Mouse (Mus musculus) left cerebral cortex, postnatal 14 days (tissue): ENCODE data around the gene Ndrg3. TPM values are rescaled to one million over a fixed set of nuclear protein-coding genes. Genes with fewer than 3 reads are reported as not detected.
A peak's percentile ranks its signal among the peaks of the same experiment; 100 is the strongest.

Experiments used
- DNase-seq, 2 experiments: peaks; one replicate each; pipeline ENCODE4 v3.0.0; 2021 to 2022; ENCODE audit warnings: low spot score in 2 of 2, mixed read lengths in 1 of 2
- intact Hi-C: fragments of 180-260 bp; cut with DNase I; formaldehyde crosslinking; loops from one replicate; pipeline ENCODE4 v1.15.1; 2025
- long read RNA-seq, 2 experiments: library from polyadenylated mRNA; stranded (forward); transcript quantifications; one replicate each; pipeline ENCODE4 v2.0.0; 2021
- total RNA-seq, 2 experiments: library from RNA; stranded (reverse); gene quantifications; 2 replicates each; pipeline ENCODE4 v1.2.3; 2021

The Ndrg3 gene
- 100 to 1,000 TPM; 569 to 619 TPM for total RNA-seq
- long read RNA-seq, experiment 1, transcript Ndrg3-201 (17 exons, 2,612 nt): minor isoform, 49 of 1,094 reads
- long read RNA-seq, experiment 1, transcript Ndrg3-202 (16 exons, 2,586 nt): major isoform, 784 of 1,094 reads
- long read RNA-seq, experiment 1, partial matches to known transcripts: 97 of 1,094 reads
- long read RNA-seq, experiment 1, other reads (novel, unspliced or antisense): 164 of 1,094 reads
- long read RNA-seq, experiment 2, transcript Ndrg3-202 (16 exons, 2,586 nt): major isoform, 602 of 834 reads
- long read RNA-seq, experiment 2, transcript Ndrg3-201 (17 exons, 2,612 nt): minor isoform, 42 of 834 reads
- long read RNA-seq, experiment 2, partial matches to known transcripts: 64 of 834 reads
- long read RNA-seq, experiment 2, other reads (novel, unspliced or antisense): 126 of 834 reads

DNA sequence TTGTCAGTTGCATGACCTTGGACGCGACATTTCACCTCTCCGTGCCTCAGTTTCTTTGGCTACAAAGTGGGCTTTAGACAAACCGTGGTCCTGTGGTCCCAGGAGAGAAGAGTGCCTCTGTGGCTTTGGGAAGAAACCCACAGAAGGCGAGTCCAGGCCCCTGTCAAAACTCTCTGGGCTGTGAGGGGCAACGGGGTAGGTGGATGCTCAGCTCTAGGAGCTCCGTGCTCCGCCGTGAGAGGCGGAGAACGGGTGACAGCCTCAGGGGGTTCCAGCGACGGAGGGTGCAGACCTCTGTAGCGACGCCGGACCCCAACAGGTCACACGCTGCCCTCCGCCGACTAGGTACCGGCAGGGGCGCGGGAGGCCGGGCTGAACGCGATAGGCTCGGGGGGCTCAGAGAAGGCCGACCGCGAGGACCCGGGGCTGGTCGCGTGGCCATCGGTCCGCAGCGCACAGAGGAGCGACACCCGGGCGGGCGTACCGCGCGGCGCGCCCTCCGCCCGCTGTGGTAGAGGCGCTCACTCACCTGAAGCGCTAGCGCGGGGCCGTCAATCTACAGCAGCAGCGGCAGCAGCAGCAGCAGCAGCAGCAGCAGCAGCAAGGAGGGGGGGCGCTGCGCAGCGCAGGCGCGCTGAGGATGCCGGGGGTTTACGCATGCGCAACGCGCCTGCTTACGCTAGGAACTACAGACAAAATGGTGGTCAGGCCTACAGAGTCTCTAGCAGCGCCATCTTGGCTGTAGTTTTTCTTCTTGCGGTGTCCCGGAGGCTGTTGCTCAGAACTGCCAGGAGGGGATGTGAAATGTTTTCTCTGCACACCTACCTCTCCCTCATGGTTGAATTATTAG, at the start of gene Ndrg3:
Gene Ndrg3 (minus strand): TSS at position 587 of the 850 bp plus-strand sequence.
- intact Hi-C loops: loop anchor here (5.0 kb wide), 1 partner anchor 54 kb away; no protein-coding TSS in a partner anchor
- DNase-seq: peak; percentile 98 to 99

DNA sequence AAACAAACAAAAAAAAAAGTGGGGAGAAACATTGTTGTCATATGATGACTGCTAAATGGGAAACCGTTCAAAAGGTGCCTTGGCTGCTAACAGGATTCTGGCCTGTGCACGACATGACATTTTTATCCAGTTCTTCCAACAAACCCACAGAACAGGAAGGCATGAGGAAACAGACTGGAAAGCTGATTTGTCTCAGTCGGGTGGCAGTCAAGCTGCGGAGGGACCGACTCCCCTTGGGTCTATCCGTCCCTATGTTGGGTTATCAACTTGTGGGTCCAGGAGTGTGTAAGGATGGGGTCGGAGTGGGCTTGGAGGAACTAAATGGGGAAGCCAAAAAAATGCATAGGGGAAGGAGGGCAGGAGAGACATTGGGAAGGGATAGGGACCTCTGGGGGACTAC, 49.6 kb upstream of the Ndrg3 start:
- no peak for DNase-seq
- intact Hi-C loops: loop anchor here (5.0 kb wide), 1 partner anchor 36 kb away; the partner anchor contains the start of gene Soga1

DNA sequence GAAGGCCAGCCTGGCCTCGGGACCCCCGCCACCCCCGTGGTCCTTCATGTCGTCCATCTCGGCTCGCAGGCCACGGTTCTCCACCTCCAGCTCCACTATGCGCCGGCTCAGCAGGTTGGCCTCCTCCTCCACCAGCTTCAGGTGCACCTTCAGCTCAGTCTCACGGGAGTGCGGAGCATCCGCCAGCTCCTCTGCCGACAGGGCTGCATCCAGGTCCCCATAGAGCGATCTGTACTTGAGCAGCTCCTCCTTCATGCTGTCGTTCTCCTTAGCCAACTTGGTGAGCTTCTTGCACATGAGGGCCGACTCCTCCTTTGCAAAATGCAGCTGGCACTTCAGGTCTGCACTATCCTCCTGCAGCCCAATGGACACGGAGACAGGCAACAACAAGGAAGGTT, 48.8 kb upstream of the Ndrg3 start:
- intact Hi-C loops: loop anchor here (5.0 kb wide), 1 partner anchor 37 kb away; the partner anchor contains the start of gene Soga1
- DNase-seq: no peak

DNA sequence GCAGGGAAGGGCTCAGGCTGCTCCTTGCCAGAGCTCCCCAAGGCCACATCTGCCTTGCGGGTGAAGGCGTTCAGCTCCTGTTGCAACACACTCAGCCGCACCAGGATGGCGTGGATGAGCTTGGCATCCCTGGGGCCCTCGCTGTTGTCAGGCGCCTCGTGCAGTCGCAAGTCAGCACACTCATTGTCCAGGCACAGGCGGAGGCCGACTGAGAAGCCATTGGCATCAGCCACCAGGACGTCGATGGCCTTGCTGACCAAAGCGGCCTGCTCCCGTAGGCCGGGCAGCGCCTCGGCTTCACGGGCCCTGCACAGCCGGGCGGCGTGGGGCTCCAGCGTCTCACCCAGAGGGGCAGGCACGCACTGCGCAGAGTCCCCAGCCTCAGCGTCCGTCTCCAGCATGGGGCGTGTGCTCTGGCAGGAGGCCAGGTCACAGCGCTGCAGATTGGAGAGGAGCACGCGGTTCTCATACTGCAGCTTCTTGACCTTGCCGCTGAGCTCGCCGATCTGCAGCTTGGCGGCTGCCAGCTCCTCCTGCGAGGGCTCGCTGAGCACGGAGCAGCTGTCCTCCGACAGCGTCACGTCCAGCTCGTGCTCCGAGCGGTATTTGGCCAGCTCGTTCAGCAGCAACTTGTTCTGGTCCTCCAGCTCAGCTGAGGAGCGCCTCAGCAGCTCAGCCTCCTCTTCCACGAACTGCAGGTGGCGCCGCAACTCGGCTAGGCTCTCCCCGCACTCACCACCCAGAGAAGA, 48.2 kb upstream of the Ndrg3 start:
- DNase-seq: no peak
- intact Hi-C loops: loop anchor here (5.0 kb wide), 1 partner anchor 37 kb away; the partner anchor contains the start of gene Soga1

DNA sequence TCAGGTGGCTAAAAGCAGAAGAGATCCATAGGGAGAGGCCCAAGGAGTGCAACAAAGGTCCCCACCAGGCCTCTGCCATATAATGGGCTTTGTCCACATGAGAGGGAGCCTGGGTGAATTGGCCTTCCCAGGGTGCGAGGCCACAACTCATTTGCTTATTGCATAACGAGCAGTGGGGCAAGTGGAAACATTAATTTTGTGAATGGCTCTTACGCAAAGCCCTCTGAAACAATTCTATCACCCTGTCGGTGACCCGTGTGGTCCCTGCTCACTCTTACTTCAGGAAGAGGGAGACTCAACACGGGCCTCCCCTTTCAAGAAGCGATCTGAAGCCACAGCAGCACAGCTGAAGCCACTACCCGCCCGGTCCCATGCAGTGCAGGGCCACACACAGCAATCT, 45.4 kb upstream of the Ndrg3 start:
- no peak for DNase-seq
- intact Hi-C loops: no loop called here

DNA sequence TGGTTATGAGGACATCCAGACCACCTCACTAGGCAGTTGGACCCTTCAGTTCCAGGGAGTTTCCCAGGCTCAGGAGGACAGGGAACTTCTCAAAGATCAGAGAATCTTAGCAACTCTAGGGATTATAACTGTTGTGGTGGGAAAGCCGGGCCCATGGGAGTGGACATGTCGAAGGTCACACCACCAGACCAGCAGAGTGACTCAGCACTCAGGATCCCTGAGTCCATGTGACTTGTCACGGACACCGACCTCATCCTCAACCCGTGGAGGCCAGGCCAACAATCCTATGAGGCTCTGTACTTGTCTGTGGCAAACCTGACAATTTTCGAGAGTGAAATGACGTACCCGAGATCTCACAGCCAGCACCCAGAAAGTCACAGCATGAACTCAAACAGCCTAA, 44.5 kb upstream of the Ndrg3 start:
- no peak for DNase-seq
- intact Hi-C loops: no loop called here

DNA sequence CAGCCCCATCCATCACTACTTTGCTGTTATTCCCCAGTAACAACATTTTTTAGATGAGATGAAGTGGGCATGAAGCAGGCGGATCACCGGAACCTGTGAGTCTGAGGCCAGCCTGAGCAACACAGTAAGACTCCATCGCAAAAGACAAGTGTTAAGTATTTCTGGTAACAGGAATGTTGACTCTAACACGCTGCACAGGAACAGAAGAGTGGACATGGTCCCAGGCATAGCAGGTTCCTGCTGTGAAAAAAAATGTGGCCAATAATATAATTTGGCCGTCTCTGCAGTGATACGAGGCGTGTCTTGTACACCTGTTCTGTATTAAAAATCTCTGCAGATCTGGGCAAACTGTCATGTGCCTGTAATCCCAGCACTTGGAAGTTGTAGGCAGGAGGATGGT, 43.5 kb upstream of the Ndrg3 start:
- intact Hi-C loops: no loop called here
- DNase-seq: no peak

DNA sequence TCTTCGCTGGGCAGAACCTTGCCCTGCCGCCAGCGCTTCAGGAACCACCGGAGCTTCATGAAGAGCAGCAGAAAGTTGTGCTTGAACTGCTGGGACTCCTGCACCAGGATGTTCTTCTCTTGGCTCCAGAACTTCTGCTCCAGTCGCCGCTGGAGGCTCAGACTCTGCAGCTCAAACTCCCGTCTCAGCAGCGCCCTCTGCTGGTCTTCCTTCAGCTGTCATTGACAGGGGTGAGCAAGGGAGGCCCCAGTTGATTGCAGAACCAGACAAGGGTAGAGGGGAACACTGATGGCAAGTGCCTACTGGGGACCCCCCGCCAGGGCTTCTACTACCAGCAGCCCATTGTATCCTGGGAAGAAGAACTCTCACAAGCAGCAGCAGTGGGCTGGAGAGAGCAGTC, 38.9 kb upstream of the Ndrg3 start:
- intact Hi-C loops: loop anchor here (5.0 kb wide), 1 partner anchor 66 kb away; no protein-coding TSS in a partner anchor
- peak; percentile 78 to 90 for DNase-seq

DNA sequence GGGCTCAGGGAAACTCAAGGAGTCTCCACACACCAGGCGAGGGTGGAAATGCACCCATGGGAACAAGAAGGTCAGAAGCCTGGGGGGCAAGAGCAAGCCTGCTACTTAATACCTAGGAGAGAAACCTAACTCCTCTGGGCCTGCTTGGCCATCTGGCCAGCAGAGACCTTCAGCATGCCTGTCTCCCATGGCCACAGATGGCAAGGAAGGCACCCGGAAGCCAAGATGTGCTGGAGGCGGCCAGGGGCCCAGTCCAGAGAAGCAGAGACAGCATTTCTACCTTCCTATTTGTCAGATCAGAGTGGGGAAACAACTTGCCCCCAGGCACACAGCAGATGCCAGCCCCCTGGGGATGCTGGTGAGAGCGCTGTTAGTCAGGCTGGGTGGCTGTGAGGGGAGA, 36.4 kb upstream of the Ndrg3 start:
- no peak for DNase-seq
- intact Hi-C loops: no loop called here

DNA sequence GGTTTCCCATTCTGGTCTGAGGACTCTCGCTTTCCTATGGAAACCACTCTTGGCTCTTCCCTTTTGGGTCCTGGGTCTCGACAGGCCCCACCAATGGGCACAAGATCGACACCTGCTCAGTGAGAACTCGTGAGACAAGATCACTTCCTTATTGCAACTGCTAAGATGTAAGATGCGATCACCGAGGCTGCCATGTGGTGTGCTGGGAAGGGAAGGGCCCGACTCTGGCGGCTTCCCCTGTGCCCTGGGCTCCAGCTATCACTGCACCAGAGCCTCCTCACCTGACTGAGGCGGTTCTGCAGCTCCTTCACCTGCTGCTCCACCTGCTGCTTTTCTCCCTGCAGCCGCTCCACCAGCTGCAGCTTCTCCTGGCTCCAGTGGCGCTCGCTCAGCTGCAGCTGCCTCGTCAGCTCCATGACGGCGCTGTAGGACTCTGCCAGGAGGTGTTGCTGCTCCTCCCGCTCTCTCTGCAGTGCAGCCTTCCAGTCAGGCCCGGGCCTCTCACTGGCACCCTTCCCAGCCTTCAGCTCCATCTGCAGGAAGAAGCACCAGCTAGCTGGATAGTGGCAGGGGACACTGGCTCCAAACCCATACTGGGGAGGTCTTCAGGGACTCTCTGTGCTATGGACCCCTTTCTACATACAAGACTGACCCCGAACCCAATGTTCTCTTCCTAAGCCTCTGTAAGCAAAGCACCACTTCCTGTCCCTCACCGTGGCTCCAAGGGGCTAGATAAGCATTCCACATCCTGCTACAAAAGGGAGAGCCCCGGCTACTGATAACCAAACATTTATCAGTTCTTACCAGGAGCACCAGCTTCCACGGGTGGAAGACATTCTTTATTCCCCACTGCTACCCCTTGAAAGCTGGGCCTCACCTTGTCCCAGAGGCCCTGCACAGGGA, 35.5 kb upstream of the Ndrg3 start:
- intact Hi-C loops: no loop called here
- peak; percentile 64 to 66 for DNase-seq

DNA sequence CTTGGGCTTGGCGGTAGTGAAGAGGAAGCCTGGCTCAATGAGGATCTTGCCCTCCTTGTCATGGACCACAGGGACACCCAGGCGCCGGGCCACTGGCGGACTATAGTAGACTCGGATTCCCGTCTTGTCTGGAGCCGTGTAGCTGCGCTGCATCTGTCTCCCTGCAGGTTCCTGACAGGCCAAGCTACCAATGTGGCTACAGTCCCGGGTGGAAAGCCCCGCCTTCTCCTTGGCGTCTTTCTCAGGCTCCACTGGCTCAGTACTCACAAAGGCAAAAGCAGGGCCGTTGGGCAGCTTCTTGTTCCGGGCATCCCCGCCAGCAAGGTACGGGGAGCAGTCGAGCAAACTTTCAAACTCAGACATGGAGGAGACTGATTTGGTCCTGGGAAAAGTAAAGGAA, 29.3 kb upstream of the Ndrg3 start:
- intact Hi-C loops: no loop called here
- DNase-seq: no peak

DNA sequence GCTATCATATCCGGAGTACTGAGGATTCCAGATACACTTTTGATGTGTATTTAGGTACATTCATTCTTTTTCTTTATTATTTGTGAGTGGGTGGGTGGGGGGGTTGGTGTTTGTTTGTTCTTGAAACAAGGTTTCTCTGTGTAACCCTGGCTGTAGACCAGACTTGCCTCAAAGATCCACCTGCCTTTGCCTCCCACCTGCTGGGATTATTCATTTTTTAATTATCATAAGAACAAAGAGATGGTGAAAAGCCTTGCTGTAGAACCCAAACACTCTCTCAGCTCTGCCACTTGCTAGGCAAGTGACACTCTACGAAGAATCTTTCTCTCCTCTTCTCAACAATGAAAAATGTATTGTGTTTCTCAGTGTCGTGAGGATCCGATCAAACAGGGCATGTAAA, 27.4 kb upstream of the Ndrg3 start:
- intact Hi-C loops: no loop called here
- no peak for DNase-seq

DNA sequence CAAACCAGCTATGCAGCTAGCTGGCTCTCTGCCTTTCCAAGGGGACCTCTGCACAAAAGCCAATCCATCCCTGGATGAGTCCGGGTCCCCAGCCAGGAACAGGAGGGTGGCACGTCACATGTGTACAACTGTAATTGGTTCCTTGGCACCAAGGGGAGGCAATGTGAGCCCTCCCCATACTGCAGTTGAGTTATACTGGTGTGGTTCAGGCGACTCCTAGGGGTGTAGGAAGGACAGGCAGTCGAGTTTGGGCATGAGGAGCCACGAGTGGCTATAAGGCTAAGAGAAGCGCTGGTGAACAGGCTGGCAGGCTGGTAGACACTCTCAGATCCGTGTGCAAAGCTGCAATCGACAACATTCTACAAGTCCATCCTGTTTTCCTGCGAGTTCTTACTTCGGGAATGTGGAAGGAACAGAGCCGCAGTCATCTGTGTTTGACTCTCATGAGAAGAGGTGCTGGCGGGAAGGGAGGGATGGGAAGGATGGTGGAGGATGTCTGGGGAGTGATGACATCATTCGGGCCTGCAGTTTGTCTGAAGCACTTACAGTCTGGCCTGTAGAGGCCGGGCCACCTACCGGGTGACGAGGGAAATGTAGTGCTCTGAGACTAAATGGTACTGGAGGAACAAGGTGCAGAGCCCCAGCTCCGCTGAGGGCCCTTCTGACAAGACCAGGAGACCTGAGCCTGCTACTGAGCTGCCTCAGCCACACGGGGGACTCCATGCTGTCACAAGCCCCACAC, 24.8 kb upstream of the Ndrg3 start:
- intact Hi-C loops: no loop called here
- DNase-seq: no peak

DNA sequence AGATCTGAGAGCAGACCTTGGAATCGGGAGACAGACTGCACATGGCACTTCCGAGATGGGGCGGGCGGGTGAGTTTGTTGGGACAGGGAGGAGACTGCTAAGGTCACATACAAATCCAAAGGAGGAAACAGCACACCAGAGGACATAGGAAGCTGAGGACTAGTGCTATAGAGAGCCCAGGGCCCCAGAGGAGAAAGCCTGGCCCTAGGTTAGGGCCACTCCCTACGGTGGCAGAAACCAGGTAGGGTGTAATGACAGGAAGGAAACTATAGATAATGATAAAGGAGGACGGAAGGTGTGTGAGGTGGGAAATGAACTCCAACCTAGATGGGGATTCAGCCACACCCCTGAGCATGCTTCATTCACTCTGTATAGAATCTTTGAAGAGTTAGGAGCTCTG, 20.5 kb upstream of the Ndrg3 start:
- DNase-seq: no peak
- intact Hi-C loops: no loop called here

DNA sequence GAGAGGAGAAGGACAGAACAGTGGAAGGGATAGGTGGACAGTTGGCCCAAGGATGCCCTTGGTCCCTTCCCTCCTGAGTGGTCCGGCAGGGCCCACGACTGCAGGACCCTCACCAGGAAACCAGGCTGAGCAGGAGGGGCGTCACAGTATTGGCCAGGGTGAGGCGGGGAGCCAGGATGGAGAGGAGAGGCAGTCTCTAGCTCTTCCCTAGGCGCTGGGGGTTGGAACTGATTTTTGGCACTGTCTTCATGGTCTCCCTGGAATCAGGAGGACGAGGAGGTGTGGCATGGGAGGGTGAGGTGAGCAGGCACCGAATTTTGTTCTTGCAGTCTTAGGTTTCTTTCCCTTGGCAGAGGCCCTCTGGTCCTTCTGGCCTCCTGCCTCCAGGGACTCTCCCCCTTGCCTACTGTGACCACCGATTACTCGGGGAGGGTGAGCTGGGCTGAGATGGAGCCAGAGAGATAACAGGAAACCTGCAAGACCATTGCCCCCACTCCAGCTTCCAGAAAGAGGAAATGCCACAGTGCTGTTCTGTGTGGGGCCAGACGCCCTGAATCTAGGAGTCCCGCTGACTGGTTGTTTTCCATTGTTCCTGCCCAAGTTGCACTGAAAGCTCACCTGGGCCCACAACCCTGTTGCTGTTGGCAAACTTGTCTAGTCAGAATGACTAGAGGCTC, 18.9 kb upstream of the Ndrg3 start:
- intact Hi-C loops: no loop called here
- DNase-seq: no peak

DNA sequence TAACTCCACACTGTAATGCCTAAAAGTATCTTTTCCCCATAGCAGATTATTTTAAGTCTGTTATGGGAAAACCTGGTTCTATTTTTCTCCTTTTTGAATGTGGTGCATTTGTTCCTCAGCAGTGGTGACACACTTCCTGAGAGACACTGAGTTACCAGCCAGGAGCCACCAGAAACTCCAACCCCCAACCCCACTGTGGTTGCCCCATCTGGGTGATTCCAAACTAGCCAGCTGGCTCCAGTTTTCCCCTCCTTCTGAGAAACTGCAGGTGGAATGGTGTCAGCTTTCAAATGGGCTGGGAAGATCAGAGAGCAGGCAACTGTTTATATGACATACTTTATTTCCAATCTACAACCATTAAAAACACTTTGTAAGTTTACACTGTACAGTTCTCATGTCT, 18.3 kb upstream of the Ndrg3 start:
- peak in 1 of 2 experiments; percentile 34 for DNase-seq
- intact Hi-C loops: no loop called here

DNA sequence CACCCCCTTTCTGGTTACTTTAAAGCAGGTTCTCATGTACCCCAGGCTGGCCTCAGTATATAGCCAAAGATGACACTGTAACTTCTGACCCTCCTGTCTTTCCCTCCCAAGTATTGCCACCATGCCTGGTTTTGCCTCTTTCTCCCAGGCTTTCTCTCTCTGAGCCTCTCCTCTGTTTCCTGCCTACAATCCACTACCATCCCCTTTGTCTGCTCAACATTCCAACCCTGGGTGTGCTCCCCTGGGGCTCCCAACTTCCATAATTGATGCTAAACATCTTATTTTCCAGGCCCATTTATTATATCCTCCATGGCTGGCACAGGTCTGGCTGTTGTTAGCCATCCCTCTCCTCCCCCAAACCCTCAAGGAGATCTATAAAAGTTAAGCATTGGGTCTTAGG, 16.7 kb upstream of the Ndrg3 start:
- DNase-seq: no peak
- intact Hi-C loops: loop anchor here (10.0 kb wide), 1 partner anchor 204 kb away; no protein-coding TSS in a partner anchor
